Mouse (Mus musculus) testis, adult 2 months (tissue): ENCODE measurements around the gene Fry.

Experiments used
- CTCF ChIP-seq: fragments of 200-500 bp; IDR thresholded peaks from 2 replicates; pipeline ENCODE4 v1.5.1; 2012; ENCODE audit warnings: low read depth, mild to moderate bottlenecking, inconsistent platforms, low read length, moderate library complexity; ENCODE audit not compliant: control insufficient read depth, insufficient read depth, insufficient replicate concordance
- POLR2A ChIP-seq: fragments of 200-500 bp; IDR thresholded peaks from 2 replicates; pipeline ENCODE4 v1.6.1; 2012; ENCODE audit warnings: low read depth, mild to moderate bottlenecking, inconsistent platforms, low read length, moderate library complexity; ENCODE audit not compliant: control insufficient read depth

DNA sequence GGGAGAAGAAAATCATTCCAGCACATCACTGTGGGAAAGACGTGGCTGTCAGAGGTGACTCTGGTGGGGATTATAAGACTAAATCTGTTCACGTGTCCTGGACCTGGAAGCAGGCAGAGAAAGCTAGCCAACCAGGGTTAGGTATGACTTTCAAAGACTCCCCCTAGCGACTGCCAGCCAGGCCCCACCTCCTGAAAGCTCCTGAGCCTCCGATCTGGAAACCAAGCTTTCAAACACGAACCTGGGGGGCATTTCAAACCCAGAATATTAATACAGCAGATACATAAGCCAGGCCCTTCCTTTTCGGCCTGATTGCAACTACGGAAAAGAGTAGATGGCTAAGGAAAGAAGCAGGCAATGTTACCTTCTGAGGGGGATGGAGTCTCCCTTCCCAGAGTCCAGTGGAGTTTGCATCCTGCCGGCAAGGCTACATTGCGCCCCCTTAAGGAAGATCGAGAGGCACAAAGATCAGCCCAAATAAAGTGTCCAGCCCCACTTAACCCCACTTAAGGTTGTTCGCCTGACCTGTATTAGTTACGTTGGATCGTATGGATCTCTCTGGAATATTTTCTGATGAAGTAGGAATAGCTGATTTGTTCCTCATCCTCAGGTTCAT is 284.5 kb downstream of the Fry start:
- TF ChIP-seq POLR2A (no peak), CTCF (no peak)
